Mouse (Mus musculus): ENCODE measurements at regions not wholly inside any gene's neighbourhood (a gene's known extent, or its start where the extent isn't known, plus 50 kb on each side); places are given as distances from the start of the nearest gene placed in this dataset.

DNA sequence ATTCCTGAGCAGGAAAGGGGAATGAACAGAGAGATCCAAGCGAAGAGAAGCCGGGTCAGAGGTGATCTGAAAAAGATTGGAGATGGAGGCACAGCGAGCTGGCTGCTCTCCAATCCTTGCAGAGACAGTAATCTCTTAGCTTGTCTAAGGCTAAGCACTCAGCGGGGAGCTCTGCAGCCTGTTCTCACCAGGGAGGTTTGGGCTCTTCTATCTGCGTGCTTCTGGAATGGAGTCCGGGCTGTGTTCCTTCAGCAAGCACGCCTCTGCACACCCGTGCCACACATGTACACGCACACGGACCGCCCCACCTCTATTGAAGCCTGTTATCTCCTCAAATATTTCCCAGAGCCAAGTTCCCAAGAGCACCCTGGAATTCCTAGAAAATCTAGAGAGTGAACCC lies 161.3 kb downstream of the Cct6b start:
- no peaks in the 10 kb centered on the region for H3K27me3 ChIP-seq (ENCODE audit: control insufficient read depth, insufficient read depth, low read length)
- no peak overlapping the region for H3K27ac ChIP-seq (ENCODE audit: low read depth, low read length)
- H3K36me3 ChIP-seq (ENCODE audit: control insufficient read depth, insufficient read depth, low read length): no peaks in the 10 kb centered on the region
- no peak overlapping the region for H3K9ac ChIP-seq (ENCODE audit: low read length)
- ATAC-seq (ENCODE audit: low FRiP score): no peak
- DNase-seq (ENCODE audit: low spot score, missing footprints): peak; percentile 88
- H3K9me3 ChIP-seq (ENCODE audit: control insufficient read depth, low read length): no peaks in the 10 kb centered on the region
- H3K4me2 ChIP-seq: no peak overlapping the region
- peaks cover 6% of the 10 kb centered on the region for H3K4me1 ChIP-seq (ENCODE audit: control insufficient read depth, insufficient read depth, low read length)
- WGBS: 10% methylated on average over 11 of the region's 11 CpGs
- H3K4me3 ChIP-seq (ENCODE audit: low read depth, low read length): no peak overlapping the region

DNA sequence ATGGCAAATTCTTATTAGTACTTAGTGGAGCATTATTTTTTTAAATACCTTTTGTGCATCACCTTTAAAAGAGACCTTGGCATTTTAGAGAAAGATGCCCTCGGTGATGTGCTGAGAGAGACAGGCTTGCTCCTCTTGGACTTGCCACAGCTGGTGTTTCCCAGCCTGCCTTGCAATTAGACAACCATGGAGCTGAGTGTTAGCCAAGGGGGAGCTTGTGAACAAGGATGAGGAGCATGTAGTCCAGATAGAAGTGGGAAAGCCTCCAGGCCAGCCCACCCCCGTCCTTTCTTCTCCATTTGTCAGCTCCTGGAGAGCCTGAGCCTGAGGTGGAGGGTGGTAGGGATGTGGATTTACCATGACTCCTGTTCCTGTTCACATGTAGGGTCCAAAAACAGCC lies 161.9 kb downstream of the Cct6b start:
- ATAC-seq (ENCODE audit: low FRiP score): no peak
- peak; percentile 71 for DNase-seq (ENCODE audit: low spot score, missing footprints)
- Histone ChIP-seq H3K9me3 (ENCODE audit: control insufficient read depth, low read length) (no peaks in the 10 kb centered on the region), H3K4me2 (no peak overlapping the region), H3K27me3 (ENCODE audit: control insufficient read depth, insufficient read depth, low read length) (no peaks in the 10 kb centered on the region), H3K27ac (ENCODE audit: low read depth, low read length) (no peak overlapping the region), H3K4me1 (ENCODE audit: control insufficient read depth, insufficient read depth, low read length) (peaks cover 6% of the 10 kb centered on the region), H3K4me3 (ENCODE audit: low read depth, low read length) (no peak overlapping the region), H3K9ac (ENCODE audit: low read length) (no peak overlapping the region), H3K36me3 (ENCODE audit: control insufficient read depth, insufficient read depth, low read length) (no peaks in the 10 kb centered on the region)
- WGBS: 44% methylated on average over 2 of the region's 2 CpGs

DNA sequence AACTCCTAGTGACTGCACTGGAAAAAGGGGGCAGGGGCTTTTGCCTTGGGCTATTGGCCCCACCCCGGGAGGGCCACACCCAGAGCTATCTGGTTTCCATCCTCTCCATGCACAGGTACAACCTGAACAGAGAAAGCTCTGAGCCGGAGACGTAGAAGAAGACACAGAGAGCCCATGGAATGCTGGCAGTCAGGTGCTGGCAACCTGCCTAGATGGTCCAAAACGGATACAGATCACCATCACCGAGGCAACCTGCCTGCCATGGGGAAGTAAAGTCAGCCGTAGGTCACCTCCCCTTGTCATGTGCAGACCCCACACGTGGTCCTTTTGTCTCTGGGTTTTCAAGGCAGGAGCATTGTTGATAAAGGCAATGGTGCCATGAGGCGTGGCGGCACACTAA lies 164.0 kb downstream of the Cct6b start:
- Histone ChIP-seq H3K9ac (ENCODE audit: low read length) (no peak overlapping the region), H3K36me3 (ENCODE audit: control insufficient read depth, insufficient read depth, low read length) (no peaks in the 10 kb centered on the region), H3K4me3 (ENCODE audit: low read depth, low read length) (no peak overlapping the region), H3K27me3 (ENCODE audit: control insufficient read depth, insufficient read depth, low read length) (no peaks in the 10 kb centered on the region), H3K9me3 (ENCODE audit: control insufficient read depth, low read length) (no peaks in the 10 kb centered on the region), H3K4me2 (no peak overlapping the region), H3K4me1 (ENCODE audit: control insufficient read depth, insufficient read depth, low read length) (peaks cover 6% of the 10 kb centered on the region), H3K27ac (ENCODE audit: low read depth, low read length) (no peak overlapping the region)
- 75% methylated on average over 9 of the region's 9 CpGs for whole genome bisulfite sequencing
- ATAC-seq (ENCODE audit: low FRiP score): no peak
- no peak for DNase-seq (ENCODE audit: low spot score, missing footprints)

DNA sequence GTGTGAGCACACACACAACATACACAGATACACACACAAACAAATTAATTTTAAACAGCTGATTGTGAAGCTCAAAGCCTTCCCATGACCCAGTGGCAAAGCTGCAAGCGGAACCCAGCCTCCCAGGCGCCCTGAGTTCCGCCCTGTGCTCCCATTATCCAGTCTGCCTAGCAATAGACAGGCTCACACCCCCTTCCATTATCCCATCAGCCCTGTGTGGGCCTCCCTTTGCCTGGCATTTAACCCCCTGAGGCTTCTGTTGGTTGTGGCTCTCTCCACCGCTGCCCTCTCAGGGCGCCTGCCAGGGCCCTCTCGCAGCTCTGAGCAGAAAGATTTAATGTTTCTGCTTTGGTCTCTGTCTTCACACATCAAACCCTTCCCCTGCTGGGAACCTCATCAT lies 166.4 kb downstream of the Cct6b start:
- no peaks in the 10 kb centered on the region for H3K27me3 ChIP-seq (ENCODE audit: control insufficient read depth, insufficient read depth, low read length)
- ATAC-seq (ENCODE audit: low FRiP score) (no peak), DNase-seq (ENCODE audit: low spot score, missing footprints) (no peak)
- 21% methylated on average over 6 of the region's 6 CpGs for WGBS
- no peak overlapping the region for H3K4me2 ChIP-seq
- H3K9me3 ChIP-seq (ENCODE audit: control insufficient read depth, low read length): no peaks in the 10 kb centered on the region
- no peaks in the 10 kb centered on the region for H3K36me3 ChIP-seq (ENCODE audit: control insufficient read depth, insufficient read depth, low read length)
- peaks cover 5% of the 10 kb centered on the region for H3K4me1 ChIP-seq (ENCODE audit: control insufficient read depth, insufficient read depth, low read length)
- H3K4me3 ChIP-seq (ENCODE audit: low read depth, low read length): no peak overlapping the region
- no peak overlapping the region for H3K27ac ChIP-seq (ENCODE audit: low read depth, low read length)
- no peak overlapping the region for H3K9ac ChIP-seq (ENCODE audit: low read length)

DNA sequence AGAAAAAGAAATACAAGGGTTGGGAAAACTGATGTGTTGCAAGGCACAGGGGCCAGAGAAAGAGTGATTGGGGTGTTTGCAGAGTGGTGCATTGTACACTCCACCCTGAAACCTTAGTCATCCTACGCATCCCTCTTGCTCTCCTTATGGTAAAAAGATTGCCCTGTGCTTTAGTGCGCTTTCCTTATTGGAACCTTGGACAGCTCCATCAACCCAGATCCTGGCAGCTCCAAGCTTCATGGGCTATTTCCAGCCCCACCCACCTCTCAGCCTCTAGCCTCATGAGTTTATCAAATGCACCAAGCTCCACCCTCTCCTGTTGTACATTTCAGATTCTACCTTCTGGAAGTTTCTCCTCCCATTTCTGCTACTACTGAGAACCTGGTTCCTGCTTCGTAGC lies 167.3 kb downstream of the Cct6b start:
- 77% methylated on average over 3 of the region's 3 CpGs for WGBS
- no peak overlapping the region for H3K27ac ChIP-seq (ENCODE audit: low read depth, low read length)
- H3K9me3 ChIP-seq (ENCODE audit: control insufficient read depth, low read length): no peaks in the 10 kb centered on the region

DNA sequence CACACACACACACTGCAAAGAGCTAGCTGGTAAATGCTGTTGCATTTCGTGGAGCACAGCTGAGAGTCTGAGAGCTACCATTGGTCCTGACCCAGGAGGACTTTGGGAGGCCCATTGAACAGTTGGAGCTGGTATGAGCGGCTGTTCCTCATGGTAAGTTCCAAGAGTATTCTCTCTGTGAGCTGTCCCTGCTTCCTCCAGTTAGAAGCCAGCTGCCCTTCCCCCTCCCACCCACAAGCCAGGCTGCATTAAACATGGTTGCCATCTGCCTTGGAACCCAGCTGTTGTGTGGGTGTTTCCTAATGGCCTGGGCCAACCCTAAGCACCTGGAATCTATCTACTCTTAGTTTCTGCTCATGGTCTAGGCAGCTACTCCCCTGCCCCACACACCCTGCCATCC lies 174.4 kb downstream of the Cct6b start:
- no peaks in the 10 kb centered on the region for H3K9me3 ChIP-seq (ENCODE audit: control insufficient read depth, low read length)
- no peak overlapping the region for H3K4me2 ChIP-seq
- H3K4me3 ChIP-seq (ENCODE audit: low read depth, low read length): no peak overlapping the region
- DNase-seq (ENCODE audit: low spot score, missing footprints) (peak; percentile 74), ATAC-seq (ENCODE audit: low FRiP score) (no peak)
- no peaks in the 10 kb centered on the region for H3K27me3 ChIP-seq (ENCODE audit: control insufficient read depth, insufficient read depth, low read length)
- H3K4me1 ChIP-seq (ENCODE audit: control insufficient read depth, insufficient read depth, low read length): no peaks in the 10 kb centered on the region
- no peaks in the 10 kb centered on the region for H3K36me3 ChIP-seq (ENCODE audit: control insufficient read depth, insufficient read depth, low read length)
- H3K9ac ChIP-seq (ENCODE audit: low read length): no peak overlapping the region
- no peak overlapping the region for H3K27ac ChIP-seq (ENCODE audit: low read depth, low read length)
- WGBS: 84% methylated on average over 2 of the region's 2 CpGs

More for the DNA sequence above, 167.3 kb downstream of the Cct6b start:
- Histone ChIP-seq H3K4me3 (ENCODE audit: low read depth, low read length) (no peak overlapping the region), H3K4me2 (no peak overlapping the region), H3K27me3 (ENCODE audit: control insufficient read depth, insufficient read depth, low read length) (no peaks in the 10 kb centered on the region), H3K9ac (ENCODE audit: low read length) (no peak overlapping the region), H3K36me3 (ENCODE audit: control insufficient read depth, insufficient read depth, low read length) (no peaks in the 10 kb centered on the region), H3K4me1 (ENCODE audit: control insufficient read depth, insufficient read depth, low read length) (no peaks in the 10 kb centered on the region)
- ATAC-seq (ENCODE audit: low FRiP score) (no peak), DNase-seq (ENCODE audit: low spot score, missing footprints) (peak; percentile 82)

DNA sequence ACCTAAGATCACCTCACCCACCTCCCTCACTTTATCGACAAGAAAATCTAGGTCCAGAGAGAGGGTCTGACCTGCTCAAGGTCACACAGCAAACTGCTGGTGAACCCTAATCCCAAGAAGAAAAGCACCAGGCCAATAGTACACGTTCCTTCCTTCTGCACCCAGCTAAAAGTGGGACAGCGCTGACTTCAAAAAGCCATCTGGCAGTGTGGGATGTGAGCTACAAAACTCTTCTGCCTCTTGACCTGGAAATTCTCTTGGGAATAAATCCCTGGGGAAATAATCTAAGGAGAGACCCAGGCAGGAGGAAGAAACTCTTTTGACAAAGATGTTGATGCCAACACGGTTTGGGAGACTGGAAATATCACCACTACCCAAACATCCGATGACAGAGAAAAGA lies 175.4 kb downstream of the Cct6b start:
- DNase-seq (ENCODE audit: low spot score, missing footprints) (no peak), ATAC-seq (ENCODE audit: low FRiP score) (no peak)
- Histone ChIP-seq H3K9me3 (ENCODE audit: control insufficient read depth, low read length) (no peaks in the 10 kb centered on the region), H3K9ac (ENCODE audit: low read length) (no peak overlapping the region), H3K36me3 (ENCODE audit: control insufficient read depth, insufficient read depth, low read length) (no peaks in the 10 kb centered on the region), H3K4me2 (no peak overlapping the region), H3K27me3 (ENCODE audit: control insufficient read depth, insufficient read depth, low read length) (no peaks in the 10 kb centered on the region), H3K27ac (ENCODE audit: low read depth, low read length) (no peak overlapping the region), H3K4me1 (ENCODE audit: control insufficient read depth, insufficient read depth, low read length) (no peaks in the 10 kb centered on the region), H3K4me3 (ENCODE audit: low read depth, low read length) (no peak overlapping the region)
- 87% methylated on average over 5 of the region's 5 CpGs for WGBS

DNA sequence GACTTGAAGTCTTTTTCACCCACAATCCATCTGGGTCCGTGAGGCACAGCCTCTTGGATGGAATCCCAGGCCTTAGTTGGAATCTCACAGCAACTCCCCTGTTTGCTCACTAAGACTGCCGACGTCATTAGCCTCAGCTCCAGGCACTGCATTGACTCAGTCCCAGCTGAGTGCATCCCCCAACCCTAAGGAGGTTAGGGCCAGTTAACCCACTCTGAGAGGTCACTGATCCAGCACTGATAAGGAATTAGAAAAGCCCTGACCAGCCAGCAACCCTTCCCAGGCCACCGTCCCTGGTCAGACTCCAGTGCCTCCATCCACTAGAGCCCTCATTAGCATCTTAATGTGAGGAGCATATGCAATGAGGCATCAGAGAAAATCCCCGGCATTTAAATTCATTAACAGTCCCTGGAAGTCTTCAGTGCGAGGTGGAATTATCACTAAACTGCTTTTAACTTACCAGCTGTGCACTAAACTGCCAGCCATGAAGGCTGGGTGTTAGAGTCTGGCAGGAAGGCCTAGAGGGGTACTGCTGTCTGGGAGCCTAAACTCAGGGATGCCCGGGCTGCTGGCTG lies 184.2 kb downstream of the Cct6b start:
- H3K4me3 ChIP-seq (ENCODE audit: low read depth, low read length): no peak overlapping the region
- H3K27ac ChIP-seq (ENCODE audit: low read depth, low read length): peak overlapping the region; percentile 1; the same call in 1 of the 2 replicates
- DNase-seq (ENCODE audit: low spot score, missing footprints): peak; percentile 92
- ATAC-seq (ENCODE audit: low FRiP score): peak; percentile 74; the same call in 1 of the 2 replicates
- no peaks in the 10 kb centered on the region for H3K27me3 ChIP-seq (ENCODE audit: control insufficient read depth, insufficient read depth, low read length)
- H3K9me3 ChIP-seq (ENCODE audit: control insufficient read depth, low read length): no peaks in the 10 kb centered on the region
- 9% methylated on average over 7 of the region's 7 CpGs for WGBS
- no peaks in the 10 kb centered on the region for H3K36me3 ChIP-seq (ENCODE audit: control insufficient read depth, insufficient read depth, low read length)
- H3K4me1 ChIP-seq (ENCODE audit: control insufficient read depth, insufficient read depth, low read length): peaks cover 12% of the 10 kb centered on the region
- no peak overlapping the region for H3K9ac ChIP-seq (ENCODE audit: low read length)
- no peak overlapping the region for H3K4me2 ChIP-seq

DNA sequence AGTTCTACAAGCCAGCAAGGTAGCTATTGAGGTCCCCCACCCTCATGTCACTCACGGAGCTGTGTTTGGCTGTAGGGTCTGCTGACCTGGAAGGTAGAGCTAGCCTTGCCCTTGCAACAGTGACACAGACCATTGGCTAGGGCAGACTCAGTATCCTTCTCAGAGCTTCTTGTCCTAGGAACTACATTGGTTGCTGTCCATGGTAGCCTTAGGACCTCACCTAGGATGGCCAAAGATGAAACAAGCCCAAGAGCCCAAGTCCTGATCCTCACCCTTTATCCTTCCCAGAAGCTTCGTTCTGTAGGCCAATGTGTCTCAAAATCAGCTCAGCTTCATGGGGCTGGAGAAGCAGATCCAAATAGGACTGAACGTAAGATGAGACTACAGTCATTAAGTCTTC lies 187.3 kb downstream of the Tmem132e start:
- peaks cover 12% of the 10 kb centered on the region for H3K4me1 ChIP-seq (ENCODE audit: control insufficient read depth, insufficient read depth, low read length)
- H3K4me2 ChIP-seq: no peak overlapping the region
- no peak overlapping the region for H3K9ac ChIP-seq (ENCODE audit: low read length)
- no peaks in the 10 kb centered on the region for H3K36me3 ChIP-seq (ENCODE audit: control insufficient read depth, insufficient read depth, low read length)
- H3K27ac ChIP-seq (ENCODE audit: low read depth, low read length): no peak overlapping the region
- 59% methylated on average over 3 of the region's 3 CpGs for WGBS
- no peaks in the 10 kb centered on the region for H3K9me3 ChIP-seq (ENCODE audit: control insufficient read depth, low read length)
- no peaks in the 10 kb centered on the region for H3K27me3 ChIP-seq (ENCODE audit: control insufficient read depth, insufficient read depth, low read length)
- DNase-seq (ENCODE audit: low spot score, missing footprints) (no peak), ATAC-seq (ENCODE audit: low FRiP score) (no peak)
- H3K4me3 ChIP-seq (ENCODE audit: low read depth, low read length): no peak overlapping the region
